Mouse (Mus musculus) heart, postnatal 0 days (tissue): ENCODE results near the gene Mdfi.

ENCODE experiments used
- CTCF ChIP-seq: IDR thresholded peaks from 2 replicates; pipeline ENCODE4 v1.5.1; 2016; ENCODE audit warnings: antibody characterized with exemption, control low read depth, low read depth
- EP300 ChIP-seq: IDR thresholded peaks from 2 replicates; pipeline ENCODE4 v1.6.1; 2016; ENCODE audit warnings: antibody characterized with exemption, low read depth

- no peak for TF ChIP-seq CTCF
- TF ChIP-seq EP300, result no peak
Measured at GRCm38 (mm10) chr17:47841521-47841920, 7.0 kb upstream of the Mdfi start.
